Mouse (Mus musculus): ENCODE results near the gene Srsf3. TPM values are rescaled to one million over a fixed set of nuclear protein-coding genes. Genes with fewer than 3 reads are reported as not detected.
"Not testable (repeated sequence)": the region's sequence is repeated elsewhere in the genome, so short reads cannot be mapped to it uniquely, and the experiment has no call there.

Srsf3 gene
- polyA plus RNA-seq, 1 experiment from 2014 or later, result 832 TPM

- H3K4me1 ChIP-seq, result peaks cover 26% of the 10 kb centered on the region
These were observed 30.9 kb downstream of the Srsf3 start for GRCm38 (mm10) chr17:29063121-29063987.

DNA sequence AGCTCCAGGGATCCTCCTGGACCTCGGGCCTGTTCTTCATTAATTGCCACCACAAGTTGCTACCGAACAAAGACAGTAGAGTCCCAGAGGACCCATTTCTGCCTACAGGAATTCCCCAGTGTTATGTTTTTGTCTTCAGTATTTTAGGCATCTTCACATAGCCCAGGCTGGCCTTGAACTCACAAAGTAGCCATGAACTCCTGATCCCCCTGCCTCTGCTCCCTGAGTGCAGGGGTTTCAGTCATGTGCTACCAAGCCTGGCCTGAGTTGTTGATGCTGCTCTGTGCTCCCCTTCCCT is 31.5 kb downstream of the Srsf3 start:
- H3K27ac ChIP-seq, result no peak overlapping the region; the same call in 1 of the 2 replicates
- 75% methylated on average over 2 of the region's 2 CpGs for whole genome bisulfite sequencing

More at GRCm38 (mm10) chr17:29063121-29063987, 30.9 kb downstream of the Srsf3 start:
- Histone ChIP-seq H3K9me3 (replicated peaks) (no peaks in the 10 kb centered on the region), H3K36me3 (no peaks in the 10 kb centered on the region), H3K4me3 (no peak overlapping the region), H3K27ac (no peak overlapping the region; the same call in 1 of the 2 replicates), H3K27me3 (ENCODE audit: low read depth, poor library complexity, severe bottlenecking) (0 out of 2 replicates have a peak, but pooled peaks cover 2% of the 10 kb centered on the region)
- no peak for DNase-seq (ENCODE audit: low spot score)
- 59% methylated on average over 8 of the region's 8 CpGs for WGBS

DNA sequence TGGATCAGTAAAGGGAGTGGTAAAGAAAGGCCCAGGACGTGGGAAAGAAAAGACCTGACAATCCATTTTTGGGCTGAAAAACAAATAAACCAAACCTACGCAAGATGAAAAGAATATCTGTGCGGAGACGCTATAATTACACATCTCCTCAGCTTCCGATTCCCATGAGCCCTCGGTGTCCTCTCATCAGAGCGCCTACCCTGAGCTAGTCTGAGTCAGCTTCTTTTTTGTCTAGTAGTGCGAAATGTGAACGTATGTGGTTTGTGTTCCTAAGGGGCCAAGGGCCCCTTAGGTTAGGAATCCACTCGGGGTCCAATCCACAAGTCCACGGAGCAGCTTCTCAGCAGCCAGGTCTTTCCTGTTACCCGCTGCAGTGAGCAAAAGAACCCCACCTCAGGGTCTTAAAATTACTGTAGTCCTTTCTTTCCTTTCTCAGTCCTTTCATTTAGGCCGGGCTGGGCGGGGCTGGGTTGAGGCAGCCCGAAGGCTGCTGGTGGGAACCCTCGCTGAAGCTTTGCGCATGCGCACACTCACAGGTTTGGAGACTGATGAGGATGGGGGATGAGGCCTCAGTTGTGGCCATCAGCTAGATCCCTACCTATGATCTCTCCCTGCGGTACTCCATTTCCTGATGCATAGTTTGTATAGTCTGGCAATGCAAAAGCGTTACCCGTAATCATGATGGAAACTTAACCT is 33.0 kb downstream of the Srsf3 start:
- no peak for DNase-seq (ENCODE audit: low spot score)
- H3K27me3 ChIP-seq (ENCODE audit: low read depth, poor library complexity, severe bottlenecking), result 0 out of 2 replicates have a peak, but pooled peaks cover 2% of the 10 kb centered on the region
- H3K4me3 ChIP-seq, result no peak overlapping the region
- H3K4me1 ChIP-seq, result peaks cover 41% of the 10 kb centered on the region
- 84% methylated on average over 21 of the region's 21 CpGs for WGBS
- no peaks in the 10 kb centered on the region for H3K36me3 ChIP-seq
- H3K9me3 ChIP-seq (replicated peaks), result no peaks in the 10 kb centered on the region
- H3K27ac ChIP-seq, result no peak overlapping the region

More for the DNA sequence above, 31.5 kb downstream of the Srsf3 start:
- no peaks in the 10 kb centered on the region for H3K36me3 ChIP-seq
- H3K4me1 ChIP-seq, result peaks cover 29% of the 10 kb centered on the region
- DNase-seq (ENCODE audit: low spot score), result no peak
- no peak overlapping the region for H3K4me3 ChIP-seq
- no peaks in the 10 kb centered on the region for H3K9me3 ChIP-seq (replicated peaks)
- 0 out of 2 replicates have a peak, but pooled peaks cover 2% of the 10 kb centered on the region for H3K27me3 ChIP-seq (ENCODE audit: low read depth, poor library complexity, severe bottlenecking)

- Histone ChIP-seq H3K4me1 (peaks cover 44% of the 10 kb centered on the region), H3K36me3 (no peaks in the 10 kb centered on the region), H3K27me3 (ENCODE audit: low read depth, poor library complexity, severe bottlenecking) (0 out of 2 replicates have a peak, but pooled peaks cover 2% of the 10 kb centered on the region), H3K4me3 (no peak overlapping the region), H3K9me3 (replicated peaks) (no peaks in the 10 kb centered on the region), H3K27ac (no peak overlapping the region)
- DNase-seq (ENCODE audit: low spot score), result no peak
- 94% methylated on average over 3 of the region's 3 CpGs for WGBS
These were observed 33.5 kb downstream of the Srsf3 start for GRCm38 (mm10) chr17:29065971-29066370.

DNA sequence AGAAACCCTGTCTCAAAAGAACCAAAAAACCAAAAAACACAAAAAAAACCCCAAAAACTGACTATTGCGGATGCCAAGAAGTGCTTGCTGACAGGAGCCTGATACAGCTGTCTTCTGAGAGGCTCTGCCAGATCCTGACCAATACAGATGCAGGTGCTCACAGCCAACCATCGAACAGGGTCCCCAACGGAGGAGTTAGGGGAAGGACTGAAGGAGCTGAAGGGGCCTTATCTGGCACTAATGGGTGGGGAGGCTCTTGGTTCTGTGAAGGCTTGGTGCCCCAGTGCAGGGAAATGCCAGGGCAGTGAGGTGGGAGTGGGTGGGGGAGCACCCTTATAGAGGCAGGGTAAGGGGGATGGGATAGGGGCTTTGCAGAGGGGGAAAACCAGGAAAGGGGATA is 35.0 kb downstream of the Srsf3 start:
- DNase-seq (ENCODE audit: low spot score); H3K36me3 ChIP-seq; H3K9me3 ChIP-seq (replicated peaks); H3K27me3 ChIP-seq (ENCODE audit: low read depth, poor library complexity, severe bottlenecking); H3K4me3 ChIP-seq; H3K27ac ChIP-seq: not testable (repeated sequence)
- WGBS, result 92% methylated on average over 3 of the region's 3 CpGs
- H3K4me1 ChIP-seq, result peaks cover 47% of the 10 kb centered on the region

GRCm38 (mm10) chr17:29067847-29068246 is 35.4 kb downstream of the Srsf3 start:
- peaks cover 47% of the 10 kb centered on the region for H3K4me1 ChIP-seq
- H3K4me3 ChIP-seq, result no peak overlapping the region
- no peak for DNase-seq (ENCODE audit: low spot score)
- H3K36me3 ChIP-seq, result no peaks in the 10 kb centered on the region
- 47% methylated on average over 5 of the region's 5 CpGs for WGBS
- no peak overlapping the region for H3K27ac ChIP-seq
- 0 out of 2 replicates have a peak, but pooled peaks cover 2% of the 10 kb centered on the region for H3K27me3 ChIP-seq (ENCODE audit: low read depth, poor library complexity, severe bottlenecking)
- no peaks in the 10 kb centered on the region for H3K9me3 ChIP-seq (replicated peaks)

GRCm38 (mm10) chr17:29069063-29069462 is 36.6 kb downstream of the Srsf3 start:
- no peak for DNase-seq (ENCODE audit: low spot score)
- Histone ChIP-seq H3K4me3 (no peak overlapping the region), H3K27ac (no peak overlapping the region), H3K9me3 (replicated peaks) (no peaks in the 10 kb centered on the region), H3K27me3 (ENCODE audit: low read depth, poor library complexity, severe bottlenecking) (0 out of 2 replicates have a peak, but pooled peaks cover 4% of the 10 kb centered on the region), H3K36me3 (no peaks in the 10 kb centered on the region), H3K4me1 (peaks cover 47% of the 10 kb centered on the region)
- 71% methylated on average over 10 of the region's 10 CpGs for WGBS

- DNase-seq (ENCODE audit: low spot score), result no peak
- Histone ChIP-seq H3K4me3 (no peak overlapping the region), H3K27me3 (ENCODE audit: low read depth, poor library complexity, severe bottlenecking) (0 out of 2 replicates have a peak, but pooled peaks cover 4% of the 10 kb centered on the region), H3K27ac (no peak overlapping the region), H3K4me1 (peaks cover 45% of the 10 kb centered on the region), H3K9me3 (replicated peaks) (no peaks in the 10 kb centered on the region), H3K36me3 (no peaks in the 10 kb centered on the region)
- 72% methylated on average over 5 of the region's 5 CpGs for WGBS
These were observed 39.4 kb downstream of the Srsf3 start for GRCm38 (mm10) chr17:29071820-29072219.

GRCm38 (mm10) chr17:29072701-29073307 is 40.4 kb downstream of the Srsf3 start:
- Histone ChIP-seq H3K27ac (no peak overlapping the region), H3K4me1 (peaks cover 45% of the 10 kb centered on the region), H3K36me3 (no peaks in the 10 kb centered on the region), H3K27me3 (ENCODE audit: low read depth, poor library complexity, severe bottlenecking) (peaks cover 7% of the 10 kb centered on the region; the same call in 1 of the 2 replicates), H3K9me3 (replicated peaks) (no peaks in the 10 kb centered on the region), H3K4me3 (no peak overlapping the region)
- 12% methylated on average over 11 of the region's 11 CpGs for WGBS
- DNase-seq (ENCODE audit: low spot score), result no peak

DNA sequence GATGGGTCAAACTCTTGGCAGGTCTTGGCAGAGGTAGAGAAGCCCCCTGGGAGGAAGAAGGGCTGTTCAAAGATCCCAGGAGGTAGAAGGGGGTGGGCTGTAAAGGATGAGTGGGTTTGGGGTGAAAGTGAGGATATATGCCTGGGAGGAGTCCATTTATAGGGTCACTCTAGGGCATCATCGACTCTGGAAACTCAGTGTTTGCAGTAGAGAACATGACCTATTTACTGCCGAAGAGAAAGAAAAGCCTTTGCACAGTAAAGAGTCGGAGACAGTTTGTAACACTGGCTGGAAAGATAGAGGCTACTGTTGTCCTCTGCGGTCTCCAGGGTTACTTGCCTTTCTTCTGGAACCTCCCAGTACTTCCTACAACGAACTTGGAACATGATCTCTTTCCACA is 40.9 kb downstream of the Srsf3 start:
- DNase-seq (ENCODE audit: low spot score), result no peak
- WGBS, result 54% methylated on average over 5 of the region's 5 CpGs

GRCm38 (mm10) chr17:29074085-29074484 is 41.7 kb downstream of the Srsf3 start:
- Histone ChIP-seq H3K4me3 (no peak overlapping the region), H3K9me3 (replicated peaks) (no peaks in the 10 kb centered on the region), H3K36me3 (no peaks in the 10 kb centered on the region), H3K27ac (no peak overlapping the region), H3K27me3 (ENCODE audit: low read depth, poor library complexity, severe bottlenecking) (peaks cover 19% of the 10 kb centered on the region), H3K4me1 (peaks cover 47% of the 10 kb centered on the region)
- DNase-seq (ENCODE audit: low spot score), result no peak
- 82% methylated on average over 13 of the region's 13 CpGs for WGBS

More for the DNA sequence above, 40.9 kb downstream of the Srsf3 start:
- Histone ChIP-seq H3K4me3 (no peak overlapping the region), H3K36me3 (no peaks in the 10 kb centered on the region), H3K4me1 (peaks cover 47% of the 10 kb centered on the region), H3K9me3 (replicated peaks) (no peaks in the 10 kb centered on the region), H3K27ac (no peak overlapping the region), H3K27me3 (ENCODE audit: low read depth, poor library complexity, severe bottlenecking) (peaks cover 11% of the 10 kb centered on the region)

DNA sequence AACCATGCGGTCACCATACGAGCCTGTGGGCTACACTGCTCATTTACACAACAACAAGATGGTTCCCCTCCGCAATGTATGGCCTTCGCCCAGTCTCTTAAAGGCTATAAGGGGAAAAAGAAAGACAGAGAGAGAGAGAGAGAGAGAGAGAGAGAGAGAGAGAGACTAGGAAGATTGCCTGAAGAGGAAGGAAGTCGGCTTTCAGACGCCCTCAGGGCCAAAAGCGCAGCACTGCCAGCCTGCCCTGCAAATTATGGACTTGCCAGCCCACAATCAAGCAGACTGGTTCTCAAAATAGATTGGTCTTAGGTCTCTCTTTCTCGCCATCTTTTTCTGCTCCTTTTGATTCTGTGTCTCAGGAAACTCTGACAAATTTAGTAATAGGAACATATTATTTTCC is 43.8 kb downstream of the Srsf3 start:
- 92% methylated on average over 8 of the region's 8 CpGs for WGBS

More for the DNA sequence above, 43.8 kb downstream of the Srsf3 start:
- Histone ChIP-seq H3K36me3 (no peaks in the 10 kb centered on the region), H3K9me3 (replicated peaks) (no peaks in the 10 kb centered on the region), H3K4me1 (peaks cover 41% of the 10 kb centered on the region), H3K27me3 (ENCODE audit: low read depth, poor library complexity, severe bottlenecking) (peaks cover 37% of the 10 kb centered on the region), H3K27ac (no peak overlapping the region), H3K4me3 (no peak overlapping the region)
- no peak for DNase-seq (ENCODE audit: low spot score)

Measured in limb, embryonic 10.5 days (tissue).